Mouse (Mus musculus) macrophage (primary cell): Measurements from ENCODE around the gene Unc5a. TPM values are rescaled to one million over a fixed set of nuclear protein-coding genes. Genes with fewer than 3 reads are reported as not detected.

Experiments
- H3K27ac ChIP-seq: fragments of 350-480 bp; formaldehyde crosslinking; 2 replicates; pipeline ENCODE4 v1.9.0; 2021
- H3K36me3 ChIP-seq: fragments of 350-480 bp; formaldehyde crosslinking; 2 replicates; pipeline ENCODE4 v1.9.0; 2021; ENCODE audit errors: inconsistent target
- H3K4me3 ChIP-seq: fragments of 350-480 bp; formaldehyde crosslinking; 2 replicates; pipeline ENCODE4 v1.9.0; 2021; ENCODE audit errors: inconsistent target
- H3K79me2 ChIP-seq: fragments of 350-480 bp; formaldehyde crosslinking; 2 replicates; pipeline ENCODE4 v1.9.0; 2021; ENCODE audit errors: inconsistent target
- WGBS: methylation state at CpG from one replicate; pipeline ENCODE4 v1.1.7; 2026; ENCODE audit warnings: inconsistent platforms; ENCODE audit not compliant: missing documents; 5-methylcytosine and 5-hydroxymethylcytosine counted together
- polyA plus RNA-seq: library from polyadenylated mRNA; stranded (reverse); fragments of 250-400 nt; gene quantifications from 3 replicates; pipeline ENCODE4 v1.2.4, GENCODE M21; 2018; ENCODE audit warnings: inconsistent platforms

Gene Unc5a
- polyA plus RNA-seq, 1 experiment from 2014 or later: 1.7 TPM

DNA sequence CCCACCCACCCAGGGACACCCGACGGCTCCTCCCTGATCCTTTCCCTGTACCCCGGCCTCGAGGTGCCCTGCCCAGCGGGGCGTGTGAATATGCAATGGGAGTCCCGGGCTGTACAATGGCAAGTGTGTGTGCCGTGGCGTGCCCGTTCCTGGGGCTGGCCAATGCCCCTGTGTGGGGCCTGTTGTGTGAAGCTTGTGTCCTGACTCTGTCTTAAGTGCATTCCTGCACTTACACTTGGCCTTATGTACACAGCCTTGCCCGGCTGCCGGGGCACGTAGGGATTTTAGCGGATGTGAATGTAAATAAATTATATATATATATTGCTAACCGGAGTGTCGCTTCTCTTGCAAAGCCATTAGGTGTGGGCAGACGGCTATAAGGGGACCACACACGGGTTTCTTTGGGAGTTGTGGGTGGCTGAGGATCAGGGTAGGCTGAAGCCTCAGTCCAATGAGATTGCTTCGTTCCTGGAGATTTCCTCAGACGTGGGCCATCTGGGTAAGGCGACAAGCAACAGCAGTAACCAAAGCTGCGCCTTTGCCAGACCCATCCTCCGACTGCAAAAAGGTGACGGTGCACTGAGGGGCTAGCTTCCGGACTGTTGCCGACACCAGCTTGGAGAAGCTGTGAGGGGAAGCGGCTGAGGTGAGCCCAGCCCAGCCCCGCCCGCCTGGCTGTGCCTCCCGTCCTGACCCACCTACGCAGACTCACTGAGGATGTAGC is 56.6 kb downstream of the Unc5a start:
- H3K4me3 ChIP-seq: no peak overlapping the region
- H3K36me3 ChIP-seq: peaks cover 55% of the 10 kb centered on the region
- 94% methylated on average over 26 of the region's 31 CpGs for WGBS
- no peak overlapping the region for H3K27ac ChIP-seq
- no peaks in the 10 kb centered on the region for H3K79me2 ChIP-seq

- H3K4me3 ChIP-seq: no peak overlapping the region
- no peaks in the 10 kb centered on the region for H3K79me2 ChIP-seq
- no peak overlapping the region for H3K27ac ChIP-seq
- WGBS: 95% methylated on average over 7 of the region's 7 CpGs
- peaks cover 60% of the 10 kb centered on the region for H3K36me3 ChIP-seq
These were observed 57.2 kb downstream of the Unc5a start for GRCm38 (mm10) chr13:55006415-55006742.

DNA sequence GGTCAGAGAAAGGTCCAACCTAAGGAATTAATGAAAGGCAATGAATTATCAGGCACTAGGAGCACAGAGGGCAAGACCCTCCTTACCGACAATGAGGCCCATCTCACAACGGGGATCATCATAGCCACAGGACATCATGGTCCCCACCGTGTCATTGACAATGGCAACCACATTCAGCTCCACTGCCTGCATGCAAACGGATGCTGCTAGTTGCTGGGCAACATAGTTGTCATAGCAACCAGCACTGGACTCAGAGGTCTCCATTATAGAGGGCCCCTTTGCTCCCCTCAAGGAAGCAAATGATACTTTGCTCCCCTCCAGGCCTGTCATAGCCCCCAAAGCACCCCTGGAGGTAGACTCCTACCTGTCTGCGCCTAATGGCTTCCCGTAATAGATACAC is 59.4 kb downstream of the Unc5a start:
- WGBS: 94% methylated on average over 6 of the region's 6 CpGs
- Histone ChIP-seq H3K27ac (no peak overlapping the region), H3K4me3 (no peak overlapping the region), H3K79me2 (no peaks in the 10 kb centered on the region; the same call in 1 of the 2 replicates), H3K36me3 (peaks cover 83% of the 10 kb centered on the region)

DNA sequence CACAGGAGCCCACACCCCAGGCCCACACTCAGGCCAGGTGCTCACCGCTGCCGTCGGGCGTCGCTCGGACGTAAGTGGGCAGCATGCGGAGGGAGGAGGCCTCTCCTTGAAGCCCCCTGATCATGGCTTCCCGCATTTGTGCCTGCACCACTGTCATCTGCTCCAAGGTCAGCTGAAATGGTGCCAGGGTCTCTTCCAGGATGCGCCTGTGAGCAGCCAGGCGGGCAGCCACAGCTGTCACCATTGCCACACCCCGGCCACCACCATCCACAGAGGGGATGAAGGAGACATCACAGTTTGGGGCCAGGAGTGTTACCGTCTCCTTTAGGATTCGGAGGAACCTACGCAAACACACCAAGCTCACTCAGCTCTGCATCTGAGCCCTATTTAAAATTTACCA is 61.9 kb downstream of the Unc5a start:
- Histone ChIP-seq H3K27ac (no peak overlapping the region), H3K4me3 (no peak overlapping the region), H3K79me2 (peaks cover 19% of the 10 kb centered on the region), H3K36me3 (peaks cover 96% of the 10 kb centered on the region)
- 97% methylated on average over 13 of the region's 15 CpGs for WGBS

- Histone ChIP-seq H3K79me2 (peaks cover 28% of the 10 kb centered on the region), H3K4me3 (no peak overlapping the region), H3K27ac (no peak overlapping the region), H3K36me3 (peaks cover 90% of the 10 kb centered on the region)
- WGBS: 75% methylated on average over 14 of the region's 14 CpGs
These were observed 62.8 kb downstream of the Unc5a start for GRCm38 (mm10) chr13:55011981-55012478.

GRCm38 (mm10) chr13:55013702-55014344 is 64.6 kb downstream of the Unc5a start:
- Histone ChIP-seq H3K27ac (no peak overlapping the region), H3K4me3 (no peak overlapping the region), H3K79me2 (peaks cover 46% of the 10 kb centered on the region), H3K36me3 (peaks cover 76% of the 10 kb centered on the region)
- 59% methylated on average over 8 of the region's 9 CpGs for WGBS

- H3K36me3 ChIP-seq: peaks cover 74% of the 10 kb centered on the region
- no peak overlapping the region for H3K4me3 ChIP-seq
- peaks cover 52% of the 10 kb centered on the region for H3K79me2 ChIP-seq
- 77% methylated on average over 6 of the region's 9 CpGs for WGBS
- H3K27ac ChIP-seq: no peak overlapping the region
These were observed 65.2 kb downstream of the Unc5a start for GRCm38 (mm10) chr13:55014451-55014850.

- H3K79me2 ChIP-seq: peaks cover 58% of the 10 kb centered on the region
- peaks cover 45% of the 10 kb centered on the region for H3K36me3 ChIP-seq
- no peak overlapping the region for H3K4me3 ChIP-seq
- WGBS: 78% methylated on average over 12 of the region's 12 CpGs
- peak overlapping the region; percentile 96 for H3K27ac ChIP-seq
These were observed 68.1 kb downstream of the Unc5a start for GRCm38 (mm10) chr13:55017154-55017897.

DNA sequence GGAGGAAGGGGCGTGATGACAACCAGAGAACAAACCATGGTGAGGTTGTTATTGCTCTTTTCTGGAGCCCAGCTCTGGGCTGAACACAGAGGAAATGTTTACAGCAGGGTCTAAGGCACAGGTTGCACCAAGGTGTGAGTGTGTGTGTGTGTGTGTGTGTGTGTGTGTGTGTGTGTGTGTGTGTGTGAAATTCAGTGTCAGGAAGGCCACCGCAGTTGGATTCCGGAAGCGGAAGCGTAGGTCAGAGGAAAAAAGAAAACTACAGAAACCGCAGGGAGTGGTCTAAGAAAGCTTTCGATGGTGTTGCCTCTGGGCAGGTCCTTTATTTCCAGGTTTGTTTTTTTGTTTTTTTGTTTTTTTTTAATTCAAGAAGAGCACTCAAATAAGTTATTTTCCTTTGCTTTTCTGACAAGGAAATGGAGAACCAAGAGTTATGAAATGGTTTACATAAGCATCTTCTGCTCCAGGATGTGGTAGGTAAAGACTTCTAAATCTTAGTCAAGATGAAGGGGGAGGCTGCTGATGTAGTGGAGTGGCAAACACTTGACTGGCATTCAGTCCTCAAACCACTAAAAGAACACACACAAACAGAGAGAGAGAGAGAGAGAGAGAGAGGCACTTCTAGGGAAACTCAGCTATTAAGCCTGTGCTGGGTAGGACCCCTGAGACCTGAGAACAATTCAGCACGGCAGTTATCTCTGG is 68.8 kb downstream of the Unc5a start:
- 13% methylated on average over 5 of the region's 8 CpGs for WGBS
- Histone ChIP-seq H3K79me2 (peaks cover 58% of the 10 kb centered on the region), H3K36me3 (peaks cover 38% of the 10 kb centered on the region), H3K27ac (peak overlapping the region; percentile 96), H3K4me3 (peak overlapping the region; percentile 69)

DNA sequence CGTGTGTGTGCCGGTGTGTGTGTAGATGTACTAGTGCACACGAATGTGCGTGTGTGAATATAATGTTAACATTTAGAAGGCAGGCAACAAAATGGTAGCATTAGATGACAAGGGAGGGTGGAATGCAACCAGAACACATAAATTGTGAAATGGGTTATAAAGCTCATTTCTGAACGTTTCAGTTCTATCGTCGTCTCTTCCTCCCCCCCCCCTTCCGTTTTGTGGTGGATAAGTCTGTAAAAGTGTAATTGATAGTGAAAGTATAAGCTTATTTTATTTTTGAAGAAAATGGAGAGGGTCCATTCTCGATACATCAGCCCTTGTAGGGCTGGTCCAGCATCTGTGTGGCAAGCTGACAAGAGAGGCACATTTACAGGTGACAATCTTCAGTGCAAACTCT is 69.5 kb downstream of the Unc5a start:
- Histone ChIP-seq H3K36me3 (peaks cover 31% of the 10 kb centered on the region), H3K27ac (peak overlapping the region; percentile 96), H3K4me3 (peak overlapping the region; percentile 69), H3K79me2 (peaks cover 58% of the 10 kb centered on the region)
- 38% methylated on average over 8 of the region's 9 CpGs for WGBS

DNA sequence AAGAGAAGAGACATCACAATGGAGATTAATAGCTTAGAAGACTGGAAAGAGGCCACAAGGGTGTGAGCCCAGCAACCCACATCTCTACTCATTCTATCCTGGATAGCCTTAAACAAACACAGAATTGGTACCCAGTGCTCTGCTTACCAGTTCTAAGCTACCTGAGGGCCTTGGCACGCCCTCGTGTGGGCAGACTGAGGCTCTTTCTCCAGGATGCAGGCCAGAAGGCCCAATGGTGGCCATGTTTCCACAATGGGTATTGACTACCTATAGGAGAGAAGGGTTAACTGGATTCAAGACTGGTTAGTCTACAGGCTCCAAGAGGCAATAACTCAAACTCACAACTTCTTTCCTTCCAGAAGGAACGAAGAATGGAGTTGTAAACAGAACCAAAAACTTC is 70.0 kb downstream of the Unc5a start:
- WGBS: 55% methylated on average over 3 of the region's 3 CpGs
- Histone ChIP-seq H3K27ac (peak overlapping the region; percentile 96), H3K79me2 (peaks cover 58% of the 10 kb centered on the region), H3K4me3 (peak overlapping the region; percentile 69), H3K36me3 (peaks cover 26% of the 10 kb centered on the region; the same call in 1 of the 2 replicates)

DNA sequence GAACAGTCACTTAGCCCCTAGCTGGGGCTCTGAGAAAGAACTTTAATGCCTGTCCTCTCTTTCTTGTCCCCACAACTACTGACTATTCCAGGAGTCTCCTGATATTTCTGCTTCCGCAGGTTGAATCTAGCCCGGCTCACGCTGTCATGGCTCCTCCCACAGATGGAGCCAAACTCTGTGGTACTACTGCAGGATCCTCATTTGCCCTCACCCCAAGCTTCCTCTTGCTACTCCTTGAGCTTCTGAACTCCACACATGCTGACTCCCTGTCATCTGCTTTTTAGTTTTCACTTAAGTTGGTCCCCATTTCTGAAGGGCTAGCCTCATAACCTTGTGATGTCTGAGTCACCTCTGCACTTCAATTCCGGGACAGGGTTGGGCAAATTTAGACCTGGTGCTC is 70.8 kb downstream of the Unc5a start:
- H3K36me3 ChIP-seq: peaks cover 18% of the 10 kb centered on the region; the same call in 1 of the 2 replicates
- H3K4me3 ChIP-seq: peak overlapping the region; percentile 69
- H3K79me2 ChIP-seq: peaks cover 49% of the 10 kb centered on the region
- WGBS: 0% methylated on average over 4 of the region's 4 CpGs
- H3K27ac ChIP-seq: peak overlapping the region; percentile 96

DNA sequence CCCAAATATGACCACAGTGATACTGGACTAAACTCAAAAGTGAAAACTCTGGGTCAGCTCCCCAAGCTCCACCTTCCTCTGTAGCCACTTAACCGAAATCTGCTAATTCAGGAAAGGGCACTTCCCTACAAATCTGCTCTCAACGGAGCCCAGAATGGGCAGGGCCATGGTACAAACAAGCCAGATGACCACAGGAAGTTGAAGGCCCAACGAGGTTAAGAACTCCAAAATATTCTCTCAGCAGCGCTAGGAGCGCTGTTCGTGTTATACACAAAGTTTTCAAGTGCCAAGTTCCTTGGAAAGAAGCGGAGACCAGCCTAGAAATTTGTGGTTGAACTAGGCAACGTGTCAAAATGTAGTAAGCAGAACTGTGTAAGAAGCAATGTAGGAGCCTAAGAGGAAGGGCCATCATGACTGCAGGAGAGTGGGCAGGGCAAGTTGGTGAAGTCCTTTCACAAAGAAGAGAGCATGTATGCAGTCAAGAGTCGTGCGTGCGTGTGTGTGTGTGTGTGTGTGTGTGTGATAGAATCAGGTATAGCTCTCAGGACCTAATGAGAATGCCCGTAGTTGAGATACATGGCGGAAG is 72.1 kb downstream of the Unc5a start, which contains the start of gene Hk3:
Gene Hk3 (minus strand): TSS at position 192 of the 586 bp plus-strand sequence.
- peaks cover 11% of the 10 kb centered on the region; the same call in 1 of the 2 replicates for H3K36me3 ChIP-seq
- peaks cover 37% of the 10 kb centered on the region for H3K79me2 ChIP-seq
- peak within 1 kb of the TSS; percentile 96 for H3K27ac ChIP-seq
- peak within 1 kb of the TSS; percentile 69 for H3K4me3 ChIP-seq
- 6% methylated on average over 13 of the region's 13 CpGs for WGBS

DNA sequence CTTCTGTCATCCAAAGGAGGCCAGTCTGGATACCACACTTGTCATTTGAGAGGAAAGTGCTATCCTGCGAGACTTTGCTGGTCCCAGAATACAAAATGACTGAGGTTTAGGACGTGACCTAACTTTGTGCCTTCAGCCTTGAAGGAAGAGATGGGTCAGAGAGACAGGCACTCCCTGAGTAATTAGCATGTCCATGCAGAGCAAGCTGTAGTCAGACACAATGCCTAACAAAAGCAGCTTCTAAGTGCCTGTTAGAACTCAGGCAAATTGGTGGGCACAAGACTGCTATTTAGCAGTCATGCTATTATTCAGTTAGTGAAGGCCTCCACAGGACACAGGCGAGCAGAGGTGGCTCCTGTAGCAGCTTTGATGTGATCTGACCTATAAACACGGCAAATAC is 73.0 kb downstream of the Unc5a start:
- Histone ChIP-seq H3K27ac (peak overlapping the region; percentile 96), H3K4me3 (peak overlapping the region; percentile 21), H3K79me2 (peaks cover 27% of the 10 kb centered on the region), H3K36me3 (peaks cover 6% of the 10 kb centered on the region; the same call in 1 of the 2 replicates)
- WGBS: 47% methylated on average over 4 of the region's 4 CpGs
